Mouse (Mus musculus) MEL (cell line): ENCODE measurements around the gene Zgrf1.

ENCODE experiments used
- CTCF ChIP-seq, 3 experiments: IDR thresholded peaks in 2 of 3; conservative IDR thresholded peaks in 1 of 3; 2 replicates each; pipeline ENCODE4 v1.5.1; 2011 to 2012; ENCODE audit warnings: low read length in 3 of 3, low read depth in 2 of 3, mild to moderate bottlenecking in 2 of 3, improper control_type of control experiment in 1 of 3, inconsistent platforms in 1 of 3, mixed read lengths in 1 of 3, moderate library complexity in 1 of 3; ENCODE audit not compliant: control insufficient read depth in 1 of 3, insufficient read depth in 1 of 3, poor library complexity in 1 of 3, severe bottlenecking in 1 of 3
- EP300 ChIP-seq, 2 experiments: IDR thresholded peaks; 2 replicates each; pipeline ENCODE4 v1.6.1; 2011; ENCODE audit warnings: improper control_type of control experiment in 2 of 2, low read length in 2 of 2, low read depth in 1 of 2, mild to moderate bottlenecking in 1 of 2
- MAZ ChIP-seq: IDR thresholded peaks from 2 replicates; pipeline ENCODE4 v1.6.1; 2012; ENCODE audit warnings: low read depth, mild to moderate bottlenecking, inconsistent platforms, low read length, improper control_type of control experiment
- NRF1 ChIP-seq: IDR thresholded peaks from 2 replicates; pipeline ENCODE4 v1.6.1; 2014; ENCODE audit warnings: low read depth, mild to moderate bottlenecking, inconsistent platforms, low read length, improper control_type of control experiment, moderate library complexity; ENCODE audit not compliant: poor library complexity, insufficient read depth, severe bottlenecking
- POLR2A ChIP-seq, 2 experiments: IDR thresholded peaks; 2 replicates each; pipeline ENCODE4 v1.6.1; 2011 to 2012; ENCODE audit warnings: low read length in 2 of 2, mild to moderate bottlenecking in 2 of 2, control low read depth in 1 of 2, improper control_type of control experiment in 1 of 2, low read depth in 1 of 2, moderate library complexity in 1 of 2; ENCODE audit not compliant: control insufficient read depth in 1 of 2, insufficient read depth in 1 of 2, poor library complexity in 1 of 2
- TAL1 ChIP-seq: IDR thresholded peaks from 2 replicates; pipeline ENCODE4 v1.6.1; 2012; ENCODE audit warnings: mild to moderate bottlenecking, inconsistent platforms, low read length, moderate library complexity, mixed read lengths
- UBTF ChIP-seq: IDR thresholded peaks from 2 replicates; pipeline ENCODE4 v1.6.1; 2012; ENCODE audit warnings: low read depth, mild to moderate bottlenecking, inconsistent platforms, low read length, improper control_type of control experiment, moderate library complexity, borderline replicate concordance; ENCODE audit not compliant: insufficient read depth
- USF2 ChIP-seq, 2 experiments: IDR thresholded peaks; 2 replicates each; pipeline ENCODE4 v1.6.1; 2011 to 2012; ENCODE audit warnings: improper control_type of control experiment in 2 of 2, low read length in 2 of 2, borderline replicate concordance in 1 of 2, inconsistent platforms in 1 of 2, low read depth in 1 of 2, mild to moderate bottlenecking in 1 of 2; ENCODE audit not compliant: insufficient read depth in 1 of 2
- ZC3H11A ChIP-seq: IDR thresholded peaks from 2 replicates; pipeline ENCODE4 v1.6.1; 2012; ENCODE audit warnings: low read depth, mild to moderate bottlenecking, inconsistent platforms, low read length, improper control_type of control experiment
- ZKSCAN1 ChIP-seq: IDR thresholded peaks from 2 replicates; pipeline ENCODE4 v1.6.1; 2012; ENCODE audit warnings: low read depth, mild to moderate bottlenecking, inconsistent platforms, low read length, improper control_type of control experiment, moderate library complexity

DNA sequence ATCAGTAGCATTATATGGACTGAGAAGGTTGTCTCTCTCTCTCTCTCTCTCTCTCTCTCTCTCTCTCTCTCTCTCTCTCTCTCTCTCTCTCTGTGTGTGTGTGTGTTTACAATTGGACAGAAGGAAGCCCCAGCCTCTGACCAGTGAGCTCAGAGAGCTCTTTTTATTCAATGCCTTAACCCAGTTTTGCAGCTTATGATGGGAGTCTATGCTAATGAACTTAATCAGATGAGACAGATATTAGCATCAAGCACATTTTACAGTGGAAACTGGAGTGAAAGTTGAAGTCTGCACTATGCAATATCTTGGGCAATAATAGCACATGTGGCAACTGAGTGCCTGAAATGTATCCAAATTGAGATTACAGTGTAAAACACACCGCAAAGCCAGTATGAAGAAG is 38.0 kb upstream of the Zgrf1 start:
- TF ChIP-seq ZC3H11A (no peak), CTCF (IDR thresholded peaks at IDR 0.05 in 2 of 3, conservative IDR thresholded peaks at IDR 0.05 in 1 of 3; ENCODE audit: control insufficient read depth in 1 of 3, insufficient read depth in 1 of 3, low read depth in 2 of 3, low read length in 3 of 3, poor library complexity in 1 of 3, severe bottlenecking in 1 of 3) (no peak), USF2 (IDR thresholded peaks at IDR 0.05; ENCODE audit: borderline replicate concordance in 1 of 2, insufficient read depth in 1 of 2, low read depth in 1 of 2, low read length in 2 of 2) (no peak), MAZ (no peak), ZKSCAN1 (no peak), POLR2A (IDR thresholded peaks at IDR 0.05; ENCODE audit: control insufficient read depth in 1 of 2, insufficient read depth in 1 of 2, low read depth in 1 of 2, low read length in 2 of 2, poor library complexity in 1 of 2) (no peak), NRF1 (no peak), TAL1 (no peak), EP300 (IDR thresholded peaks at IDR 0.05; ENCODE audit: low read depth in 1 of 2, low read length in 2 of 2) (no peak), UBTF (no peak)
